Mouse (Mus musculus): ENCODE data around the gene Grik3. TPM values are rescaled to one million over a fixed set of nuclear protein-coding genes. Genes with fewer than 3 reads are reported as not detected.
A peak's percentile ranks its signal among the peaks of the same experiment; 100 is the strongest.

Grik3 gene
- polyA plus RNA-seq, 1 experiment: 10.3 TPM

GRCm38 (mm10) chr4:125617851-125618250 is 127.4 kb downstream of the Grik3 start:
- no peaks in the 10 kb centered on the region for H3K9me3 ChIP-seq (replicated peaks; ENCODE audit: control insufficient read depth, insufficient read depth, low read length, poor library complexity, severe bottlenecking)
- no peak overlapping the region for H3K9ac ChIP-seq (ENCODE audit: low read depth, poor library complexity, severe bottlenecking)
- H3K27ac ChIP-seq (ENCODE audit: insufficient read depth, low read length): no peak overlapping the region
- no peaks in the 10 kb centered on the region for H3K27me3 ChIP-seq (ENCODE audit: control insufficient read depth, insufficient read depth, low read length, poor library complexity, severe bottlenecking)
- H3K4me3 ChIP-seq (ENCODE audit: low read depth, low read length): no peak overlapping the region
- TF ChIP-seq POLR2A (IDR thresholded peaks at IDR 0.05; ENCODE audit: insufficient read depth, low read length): no peak
- no peak for TF ChIP-seq EP300 (IDR thresholded peaks at IDR 0.05; ENCODE audit: insufficient read depth, low read depth, low read length)
- peak; percentile 17 for TF ChIP-seq CTCF (IDR thresholded peaks at IDR 0.05; ENCODE audit: low read depth, low read length)
- no peaks in the 10 kb centered on the region for H3K4me1 ChIP-seq (ENCODE audit: control insufficient read depth, insufficient read depth, low read length)
- no peaks in the 10 kb centered on the region for H3K36me3 ChIP-seq (ENCODE audit: control insufficient read depth, insufficient read depth, low read length, poor library complexity, severe bottlenecking)

- Histone ChIP-seq H3K9me3 (replicated peaks; ENCODE audit: control insufficient read depth, insufficient read depth, low read length, poor library complexity, severe bottlenecking) (no peaks in the 10 kb centered on the region), H3K27me3 (ENCODE audit: control insufficient read depth, insufficient read depth, low read length, poor library complexity, severe bottlenecking) (no peaks in the 10 kb centered on the region), H3K4me3 (ENCODE audit: low read depth, low read length) (no peak overlapping the region), H3K4me1 (ENCODE audit: control insufficient read depth, insufficient read depth, low read length) (no peaks in the 10 kb centered on the region), H3K36me3 (ENCODE audit: control insufficient read depth, insufficient read depth, low read length, poor library complexity, severe bottlenecking) (no peaks in the 10 kb centered on the region), H3K9ac (ENCODE audit: low read depth, poor library complexity, severe bottlenecking) (no peak overlapping the region), H3K27ac (ENCODE audit: insufficient read depth, low read length) (no peak overlapping the region)
- no peak for TF ChIP-seq EP300 (IDR thresholded peaks at IDR 0.05; ENCODE audit: insufficient read depth, low read depth, low read length)
- no peak for TF ChIP-seq POLR2A (IDR thresholded peaks at IDR 0.05; ENCODE audit: insufficient read depth, low read length)
- no peak for TF ChIP-seq CTCF (IDR thresholded peaks at IDR 0.05; ENCODE audit: low read depth, low read length)
Measured at GRCm38 (mm10) chr4:125618524-125619320, 128.2 kb downstream of the Grik3 start.

- H3K9me3 ChIP-seq (replicated peaks; ENCODE audit: control insufficient read depth, insufficient read depth, low read length, poor library complexity, severe bottlenecking): peaks cover 5% of the 10 kb centered on the region
- TF ChIP-seq CTCF (IDR thresholded peaks at IDR 0.05; ENCODE audit: low read depth, low read length) (peak; percentile 36), POLR2A (IDR thresholded peaks at IDR 0.05; ENCODE audit: insufficient read depth, low read length) (no peak)
- H3K27ac ChIP-seq (ENCODE audit: insufficient read depth, low read length): no peak overlapping the region
- H3K4me1 ChIP-seq (ENCODE audit: control insufficient read depth, insufficient read depth, low read length): no peaks in the 10 kb centered on the region
- H3K27me3 ChIP-seq (ENCODE audit: control insufficient read depth, insufficient read depth, low read length, poor library complexity, severe bottlenecking): no peaks in the 10 kb centered on the region
- no peak overlapping the region for H3K9ac ChIP-seq (ENCODE audit: low read depth, poor library complexity, severe bottlenecking)
- H3K4me3 ChIP-seq (ENCODE audit: low read depth, low read length): no peak overlapping the region
- no peaks in the 10 kb centered on the region for H3K36me3 ChIP-seq (ENCODE audit: control insufficient read depth, insufficient read depth, low read length, poor library complexity, severe bottlenecking)
Measured at GRCm38 (mm10) chr4:125624885-125625678, 134.6 kb downstream of the Grik3 start.

GRCm38 (mm10) chr4:125629544-125629943 is 139.0 kb downstream of the Grik3 start:
- H3K27me3 ChIP-seq (ENCODE audit: control insufficient read depth, insufficient read depth, low read length, poor library complexity, severe bottlenecking): no peaks in the 10 kb centered on the region
- H3K4me3 ChIP-seq (ENCODE audit: low read depth, low read length): no peak overlapping the region
- no peak for TF ChIP-seq EP300 (IDR thresholded peaks at IDR 0.05; ENCODE audit: insufficient read depth, low read depth, low read length)
- no peak overlapping the region for H3K9ac ChIP-seq (ENCODE audit: low read depth, poor library complexity, severe bottlenecking)
- H3K4me1 ChIP-seq (ENCODE audit: control insufficient read depth, insufficient read depth, low read length): no peaks in the 10 kb centered on the region
- no peaks in the 10 kb centered on the region for H3K36me3 ChIP-seq (ENCODE audit: control insufficient read depth, insufficient read depth, low read length, poor library complexity, severe bottlenecking)
- no peak overlapping the region for H3K27ac ChIP-seq (ENCODE audit: insufficient read depth, low read length)
- peaks cover 5% of the 10 kb centered on the region for H3K9me3 ChIP-seq (replicated peaks; ENCODE audit: control insufficient read depth, insufficient read depth, low read length, poor library complexity, severe bottlenecking)

GRCm38 (mm10) chr4:125635037-125635436 is 144.5 kb downstream of the Grik3 start:
- Histone ChIP-seq H3K27ac (ENCODE audit: insufficient read depth, low read length) (no peak overlapping the region), H3K4me1 (ENCODE audit: control insufficient read depth, insufficient read depth, low read length) (no peaks in the 10 kb centered on the region), H3K27me3 (ENCODE audit: control insufficient read depth, insufficient read depth, low read length, poor library complexity, severe bottlenecking) (no peaks in the 10 kb centered on the region), H3K9ac (ENCODE audit: low read depth, poor library complexity, severe bottlenecking) (no peak overlapping the region), H3K4me3 (ENCODE audit: low read depth, low read length) (no peak overlapping the region), H3K9me3 (replicated peaks; ENCODE audit: control insufficient read depth, insufficient read depth, low read length, poor library complexity, severe bottlenecking) (no peaks in the 10 kb centered on the region), H3K36me3 (ENCODE audit: control insufficient read depth, insufficient read depth, low read length, poor library complexity, severe bottlenecking) (no peaks in the 10 kb centered on the region)
- TF ChIP-seq POLR2A (IDR thresholded peaks at IDR 0.05; ENCODE audit: insufficient read depth, low read length): no peak
- no peak for TF ChIP-seq EP300 (IDR thresholded peaks at IDR 0.05; ENCODE audit: insufficient read depth, low read depth, low read length)
- no peak for TF ChIP-seq CTCF (IDR thresholded peaks at IDR 0.05; ENCODE audit: low read depth, low read length)

All from ES-Bruce4 (cell line).